Mouse (Mus musculus): ENCODE measurements around the gene Frrs1.

DNA sequence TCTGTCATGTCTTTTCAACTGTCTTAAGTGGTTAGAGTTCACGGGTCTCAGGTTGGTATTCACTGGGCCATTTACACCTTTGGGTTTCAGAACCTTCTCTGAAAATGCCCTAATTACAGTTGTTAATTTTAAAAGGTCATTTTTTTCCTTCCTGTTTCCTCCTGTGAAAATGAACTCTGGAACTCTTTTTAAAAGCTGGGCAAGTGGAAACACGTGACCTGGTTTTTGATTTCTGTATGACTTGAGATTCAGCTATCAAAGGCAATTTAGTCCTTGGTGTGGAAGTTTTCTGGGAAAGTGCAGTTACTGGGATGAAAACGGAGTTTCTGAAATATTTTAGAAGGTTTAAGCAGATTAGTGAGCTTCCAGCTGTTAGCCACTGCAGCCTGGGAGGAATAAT lies 11.1 kb downstream of the Frrs1 start:
- TF ChIP-seq CTCF (conservative IDR thresholded peaks at IDR 0.05; ENCODE audit: low read length) = no peak
- no peak for TF ChIP-seq POU5F1 (IDR thresholded peaks at IDR 0.05; ENCODE audit: borderline replicate concordance, low read length)
- TF ChIP-seq NANOG (IDR thresholded peaks at IDR 0.05; ENCODE audit: borderline replicate concordance, low read length) = no peak

Data from E14TG2a.4 (cell line).